Mouse (Mus musculus): ENCODE measurements around the gene Dnal1. TPM values are rescaled to one million over a fixed set of nuclear protein-coding genes. Genes with fewer than 3 reads are reported as not detected.
"Not testable (repeated sequence)": the region's sequence is repeated elsewhere in the genome, so short reads cannot be mapped to it uniquely, and the experiment has no call there.

Gene Dnal1
- 3.9 TPM in 2 replicates for polyA plus RNA-seq (2012; ENCODE audit: insufficient read depth, insufficient read length, missing spikeins)

- H3K27ac ChIP-seq (ENCODE audit: insufficient read depth, low read depth, low read length): no peak within 1 kb of the TSS
- TF ChIP-seq CTCF (IDR thresholded peaks at IDR 0.05; ENCODE audit: low read depth, low read length) (no peak), POLR2A (IDR thresholded peaks at IDR 0.05; ENCODE audit: borderline replicate concordance, low read depth, low read length) (no peak)
- H3K4me3 ChIP-seq (ENCODE audit: insufficient read depth, low read length): peak within 1 kb of the TSS; percentile 72
- H3K4me1 ChIP-seq (ENCODE audit: control insufficient read depth, insufficient read depth, low read length): peaks cover 16% of the 10 kb centered on the region
Observed at GRCm38 (mm10) chr12:84114153-84114994, at the start of gene Dnal1. Dnal1 (plus strand) TSS chr12:84114366.

- Histone ChIP-seq H3K4me1 (ENCODE audit: control insufficient read depth, insufficient read depth, low read length) (no peaks in the 10 kb centered on the region), H3K4me3 (ENCODE audit: insufficient read depth, low read length) (no peak overlapping the region), H3K27ac (ENCODE audit: insufficient read depth, low read depth, low read length) (no peak overlapping the region)
- TF ChIP-seq POLR2A (IDR thresholded peaks at IDR 0.05; ENCODE audit: borderline replicate concordance, low read depth, low read length) (no peak), CTCF (IDR thresholded peaks at IDR 0.05; ENCODE audit: low read depth, low read length) (no peak)
Observed at GRCm38 (mm10) chr12:84064621-84065020, 49.5 kb upstream of the Dnal1 start.

GRCm38 (mm10) chr12:84067752-84068151 is 46.4 kb upstream of the Dnal1 start:
- Histone ChIP-seq H3K27ac (ENCODE audit: insufficient read depth, low read depth, low read length) (no peak overlapping the region), H3K4me1 (ENCODE audit: control insufficient read depth, insufficient read depth, low read length) (no peaks in the 10 kb centered on the region), H3K4me3 (ENCODE audit: insufficient read depth, low read length) (no peak overlapping the region)
- no peak for TF ChIP-seq CTCF (IDR thresholded peaks at IDR 0.05; ENCODE audit: low read depth, low read length)
- TF ChIP-seq POLR2A (IDR thresholded peaks at IDR 0.05; ENCODE audit: borderline replicate concordance, low read depth, low read length): no peak

DNA sequence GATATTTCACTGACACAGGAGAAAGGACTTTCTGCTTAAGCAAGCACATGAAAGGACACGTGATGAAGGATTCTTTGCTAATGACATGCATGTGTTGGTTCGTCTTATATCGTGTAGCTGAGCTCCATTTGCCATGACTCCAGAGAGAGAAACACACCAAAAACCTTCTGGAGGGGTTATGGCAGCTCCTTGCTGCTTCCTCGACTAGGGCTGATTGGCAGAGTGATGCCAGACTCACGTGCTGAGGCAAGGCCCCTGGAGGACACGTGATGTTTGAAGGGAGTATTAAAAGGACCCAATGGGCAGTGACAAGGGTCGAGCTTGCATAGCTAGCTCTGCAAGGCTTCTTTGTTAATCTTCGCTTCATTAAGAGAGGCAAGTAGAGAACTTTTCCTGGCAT is 45.9 kb upstream of the Dnal1 start:
- no peak overlapping the region for H3K27ac ChIP-seq (ENCODE audit: insufficient read depth, low read depth, low read length)

DNA sequence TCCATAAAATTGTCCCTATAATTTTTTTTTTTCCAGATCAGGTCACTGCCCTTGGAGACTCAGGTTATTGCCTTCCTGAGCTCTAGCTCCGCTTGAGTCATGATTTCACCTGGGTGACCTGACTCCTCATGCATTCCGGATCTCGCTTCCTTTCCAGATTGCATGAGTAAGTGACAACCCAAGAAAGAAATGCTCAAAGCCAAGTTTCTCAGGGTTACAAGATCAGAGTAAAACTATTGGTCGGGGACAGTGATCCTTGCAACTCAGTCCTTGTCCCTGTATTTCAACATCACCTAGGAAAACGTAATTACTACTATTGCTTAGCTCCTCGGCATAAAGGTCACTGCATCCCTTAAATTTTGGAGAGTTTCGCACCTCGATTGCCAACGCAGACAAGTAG is 45.2 kb upstream of the Dnal1 start, which contains the start of gene Acot5:
Acot5 (plus strand) TSS at position 340 of the 400 bp plus-strand sequence.
- H3K4me3 ChIP-seq (ENCODE audit: insufficient read depth, low read length): peak within 1 kb of the TSS; percentile 38
- H3K4me1 ChIP-seq (ENCODE audit: control insufficient read depth, insufficient read depth, low read length): no peaks in the 10 kb centered on the region
- TF ChIP-seq CTCF (IDR thresholded peaks at IDR 0.05; ENCODE audit: low read depth, low read length): no peak
- TF ChIP-seq POLR2A (IDR thresholded peaks at IDR 0.05; ENCODE audit: borderline replicate concordance, low read depth, low read length): no peak
- no peak within 1 kb of the TSS for H3K27ac ChIP-seq (ENCODE audit: insufficient read depth, low read depth, low read length)

More for the DNA sequence above, 45.9 kb upstream of the Dnal1 start:
- no peak for TF ChIP-seq CTCF (IDR thresholded peaks at IDR 0.05; ENCODE audit: low read depth, low read length)
- TF ChIP-seq POLR2A (IDR thresholded peaks at IDR 0.05; ENCODE audit: borderline replicate concordance, low read depth, low read length): no peak
- Histone ChIP-seq H3K4me3 (ENCODE audit: insufficient read depth, low read length) (no peak overlapping the region), H3K4me1 (ENCODE audit: control insufficient read depth, insufficient read depth, low read length) (no peaks in the 10 kb centered on the region)

DNA sequence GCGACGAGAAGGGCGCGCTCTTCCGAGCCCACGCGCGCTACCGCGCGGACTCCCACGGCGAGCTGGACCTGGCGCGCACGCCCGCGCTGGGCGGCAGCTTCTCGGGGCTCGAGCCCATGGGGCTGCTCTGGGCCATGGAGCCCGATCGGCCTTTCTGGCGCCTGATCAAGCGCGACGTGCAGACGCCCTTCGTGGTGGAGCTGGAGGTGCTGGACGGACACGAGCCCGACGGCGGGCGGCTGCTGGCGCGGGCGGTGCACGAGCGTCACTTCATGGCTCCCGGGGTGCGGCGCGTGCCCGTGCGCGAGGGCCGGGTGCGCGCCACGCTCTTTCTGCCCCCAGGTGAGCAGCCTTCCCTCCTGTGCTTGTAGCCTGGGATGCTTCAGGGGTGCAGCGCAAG is 44.6 kb upstream of the Dnal1 start:
- H3K4me3 ChIP-seq (ENCODE audit: insufficient read depth, low read length): peak overlapping the region; percentile 38

GRCm38 (mm10) chr12:84071696-84072095 is 42.5 kb upstream of the Dnal1 start:
- Histone ChIP-seq H3K27ac (ENCODE audit: insufficient read depth, low read depth, low read length) (no peak overlapping the region), H3K4me3 (ENCODE audit: insufficient read depth, low read length) (no peak overlapping the region), H3K4me1 (ENCODE audit: control insufficient read depth, insufficient read depth, low read length) (no peaks in the 10 kb centered on the region)
- TF ChIP-seq POLR2A (IDR thresholded peaks at IDR 0.05; ENCODE audit: borderline replicate concordance, low read depth, low read length): no peak
- no peak for TF ChIP-seq CTCF (IDR thresholded peaks at IDR 0.05; ENCODE audit: low read depth, low read length)

More for the DNA sequence above, 44.6 kb upstream of the Dnal1 start:
- not testable (repeated sequence) for H3K27ac ChIP-seq (ENCODE audit: insufficient read depth, low read depth, low read length); H3K4me1 ChIP-seq (ENCODE audit: control insufficient read depth, insufficient read depth, low read length)

GRCm38 (mm10) chr12:84077371-84077990 is 36.7 kb upstream of the Dnal1 start:
- Histone ChIP-seq H3K4me1 (ENCODE audit: control insufficient read depth, insufficient read depth, low read length) (no peaks in the 10 kb centered on the region), H3K4me3 (ENCODE audit: insufficient read depth, low read length) (no peak overlapping the region), H3K27ac (ENCODE audit: insufficient read depth, low read depth, low read length) (no peak overlapping the region)
- TF ChIP-seq POLR2A (IDR thresholded peaks at IDR 0.05; ENCODE audit: borderline replicate concordance, low read depth, low read length) (no peak), CTCF (IDR thresholded peaks at IDR 0.05; ENCODE audit: low read depth, low read length) (no peak)

DNA sequence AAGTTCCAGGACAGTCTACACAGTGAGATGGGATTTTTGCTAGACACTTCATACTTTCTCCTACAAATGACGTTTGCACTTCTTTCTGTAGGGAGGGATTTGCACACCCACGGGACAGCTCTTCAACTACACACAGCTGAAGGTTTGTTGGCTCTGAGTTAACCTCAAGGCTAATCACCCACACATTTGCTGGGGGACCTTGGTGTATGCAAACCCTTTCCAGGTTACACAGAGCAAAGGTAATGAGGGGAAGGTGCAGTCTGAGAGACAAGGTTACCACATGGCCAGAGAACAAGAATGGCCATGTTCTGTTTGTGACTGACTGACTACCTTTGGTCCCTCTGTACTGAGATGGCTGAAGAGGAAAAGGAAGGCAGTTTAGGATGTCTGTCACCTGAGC is 30.3 kb upstream of the Dnal1 start:
- Histone ChIP-seq H3K4me1 (ENCODE audit: control insufficient read depth, insufficient read depth, low read length) (no peaks in the 10 kb centered on the region), H3K27ac (ENCODE audit: insufficient read depth, low read depth, low read length) (no peak overlapping the region), H3K4me3 (ENCODE audit: insufficient read depth, low read length) (no peak overlapping the region)
- TF ChIP-seq CTCF (IDR thresholded peaks at IDR 0.05; ENCODE audit: low read depth, low read length): no peak
- TF ChIP-seq POLR2A (IDR thresholded peaks at IDR 0.05; ENCODE audit: borderline replicate concordance, low read depth, low read length): no peak

GRCm38 (mm10) chr12:84084581-84084980 is 29.6 kb upstream of the Dnal1 start:
- no peak overlapping the region for H3K27ac ChIP-seq (ENCODE audit: insufficient read depth, low read depth, low read length)
- no peaks in the 10 kb centered on the region for H3K4me1 ChIP-seq (ENCODE audit: control insufficient read depth, insufficient read depth, low read length)
- no peak overlapping the region for H3K4me3 ChIP-seq (ENCODE audit: insufficient read depth, low read length)
- no peak for TF ChIP-seq CTCF (IDR thresholded peaks at IDR 0.05; ENCODE audit: low read depth, low read length)
- no peak for TF ChIP-seq POLR2A (IDR thresholded peaks at IDR 0.05; ENCODE audit: borderline replicate concordance, low read depth, low read length)

- not testable (repeated sequence) for H3K27ac ChIP-seq (ENCODE audit: insufficient read depth, low read depth, low read length); H3K4me1 ChIP-seq (ENCODE audit: control insufficient read depth, insufficient read depth, low read length); H3K4me3 ChIP-seq (ENCODE audit: insufficient read depth, low read length)
Observed at GRCm38 (mm10) chr12:84094666-84095065, 19.5 kb upstream of the Dnal1 start.
